ENCODE assay signal across 8 mouse cellular contexts in the genomic region with DNA sequence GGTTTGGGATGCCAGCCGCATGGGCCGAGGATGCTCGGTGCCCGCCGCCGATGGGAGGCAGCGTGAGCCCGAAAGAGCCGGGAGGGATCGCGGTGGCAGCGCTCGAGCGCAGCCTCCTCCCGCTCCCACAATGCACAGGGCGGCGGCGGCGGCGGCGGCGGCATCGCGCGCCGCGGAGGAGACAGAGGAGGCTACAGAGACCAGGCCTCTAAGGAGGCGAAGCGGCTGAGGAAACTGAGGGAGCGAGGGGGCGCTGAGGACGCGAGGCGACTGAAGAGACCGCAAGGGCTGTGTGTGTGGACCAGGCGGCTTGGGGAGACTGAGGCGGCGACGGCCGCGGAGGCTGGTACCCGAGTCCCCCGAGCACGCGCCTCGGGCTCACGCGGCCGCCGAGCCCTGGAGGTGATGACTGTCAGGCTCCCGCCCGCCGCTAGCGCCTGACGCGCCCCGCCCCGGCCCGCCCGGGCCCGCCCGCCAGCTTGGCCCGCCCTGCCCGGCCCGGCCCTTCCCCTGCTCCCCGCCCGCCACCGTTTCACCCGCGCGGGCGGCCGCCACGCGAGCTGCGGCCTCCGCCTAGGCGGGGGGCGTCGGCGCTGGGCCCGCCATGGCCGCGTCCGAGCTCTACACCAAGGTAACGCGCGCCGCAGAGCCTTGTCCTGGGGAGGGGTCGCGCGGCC. TPM values are rescaled to one million over a fixed set of nuclear protein-coding genes. Genes with fewer than 3 reads are reported as not detected.
A peak's percentile ranks its signal among the peaks of the same experiment; 100 is the strongest.
DNase-seq lines count a peak whose midpoint lies in the region; ATAC-seq lines count a peak whose summit lies in the region.

No protein-coding gene starts in this region.

- peak overlapping the region; percentile 98 for H3K4me3 ChIP-seq in megakaryocyte, embryonic 14.5 days (replicated peaks)

- H3K27me3 ChIP-seq in megakaryocyte, embryonic 14.5 days (replicated peaks): peaks cover 3% of the 10 kb centered on the region

- peaks cover 35% of the 10 kb centered on the region for H3K4me1 ChIP-seq in megakaryocyte, embryonic 14.5 days

- DNase-seq in gastrocnemius, adult 8-10 months (ENCODE audit: low spot score in 2 of 2): peak; percentile 48 to 58
- DNase-seq in hindlimb bud, embryonic 11.5 days (ENCODE audit: extremely low spot score, low read depth, low spot score): peak; percentile 14
- DNase-seq in left cerebral cortex, adult 8-10 months (ENCODE audit: low spot score in 2 of 2): peak; percentile 68 to 73
- peak; percentile 66 to 82 for DNase-seq in right cerebral cortex, adult 2 months (ENCODE audit: low spot score in 2 of 2)
- DNase-seq in urinary bladder, postnatal 10 days (ENCODE audit: low spot score): peak; percentile 26

- H3K36me3 ChIP-seq in megakaryocyte, embryonic 14.5 days (replicated peaks; ENCODE audit: low read length): no peaks in the 10 kb centered on the region

- H3K9me3 ChIP-seq in megakaryocyte, embryonic 14.5 days: no peaks in the 10 kb centered on the region

- ATAC-seq in activated CD4-positive, CD25-positive, alpha-beta regulatory T cell, adult 4 months: peak; percentile 84
- peak; percentile 74 for ATAC-seq in common myeloid progenitor, adult 5-6 weeks (replicated peaks; ENCODE audit: low read depth, poor library complexity, severe bottlenecking)

RNA-seq across cellular contexts. Expression of a gene that starts 0.4 kb away (rescaled TPM):
- polyA plus RNA-seq in activated CD4-positive, CD25-positive, alpha-beta regulatory T cell, adult 4 months (2017; shearing (Covaris generic)): 10 to 100 TPM in 1 of 2 experiments, 1 to 10 TPM in 1; 5.7 to 10.6 TPM
- total RNA-seq in common myeloid progenitor, adult 5-6 weeks (2017): 104 and 122 TPM in 2 replicates
- 10 to 100 TPM; 10.6 to 14.9 (median 13.0) TPM for total RNA-seq in gastrocnemius, adult 8-10 months (2022)
- total RNA-seq in left cerebral cortex, adult 8-10 months (2022): 100 to 1,000 TPM; 288 to 326 (median 308) TPM
- polyA plus RNA-seq in megakaryocyte, embryonic 14.5 days (2012; ENCODE audit: insufficient read depth, low replicate concordance): 10.7 TPM in 1 of 2 replicates, not detected in the other

RNA-seq across cellular contexts. Expression of a gene that starts 33.8 kb away (rescaled TPM):
- 100 to 1,000 TPM; 326 to 420 TPM for polyA plus RNA-seq in activated CD4-positive, CD25-positive, alpha-beta regulatory T cell, adult 4 months (2017; shearing (Covaris generic))
- total RNA-seq in common myeloid progenitor, adult 5-6 weeks (2017): 121 and 223 TPM in 2 replicates
- total RNA-seq in gastrocnemius, adult 8-10 months (2022): 100 to 1,000 TPM; 114 to 163 (median 138) TPM
- 100 to 1,000 TPM; 449 to 488 (median 466) TPM for total RNA-seq in left cerebral cortex, adult 8-10 months (2022)
- polyA plus RNA-seq in megakaryocyte, embryonic 14.5 days (2012; ENCODE audit: insufficient read depth, low replicate concordance): 6.1 and 31.5 TPM in 2 replicates

Comparison
In these comparisons a context has a peak if more than half of its experiments do, and no peak if none do; other contexts are left out.
1. Peak in every context shown above with its lines: DNase-seq, ATAC-seq and H3K4me3 ChIP-seq.
2. DNase-seq: peak in every context shown above with its lines; median percentile 74 in right cerebral cortex, adult 2 months; 70 in left cerebral cortex, adult 8-10 months; 53 in gastrocnemius, adult 8-10 months; 26 in urinary bladder, postnatal 10 days; 14 in hindlimb bud, embryonic 11.5 days.